ENCODE assay signal across 21 mouse cellular contexts in genomic region chrX:137687974-137688373, GRCm38 (mm10).
"Had no signal": no experiment of that assay in that cellular context is flagged by ENCODE, and none has a peak within 500 bp of the region (broad histone marks: within the 10 kb centered on the region; RNA-seq: fewer than 3 reads in every experiment).

No protein-coding gene starts in this region.

- ATAC-seq: liver, postnatal 0 days; lung, postnatal 0 days; midbrain, embryonic 16.5 days had no signal

- H3K36me3 ChIP-seq: liver, embryonic 15.5 days; lung, embryonic 15.5 days; midbrain, embryonic 10.5 days; midbrain, embryonic 12.5 days; neural tube, embryonic 13.5 days; neural tube, embryonic 15.5 days had no signal

- DNase-seq: liver, postnatal 0 days; lung, adult 2 months; lung, postnatal 14 days; lung, postnatal 36 days; midbrain, embryonic 14.5 days; retina, postnatal 1 day; right cerebral cortex, adult 18-20 months; right cerebral cortex, postnatal 25 days; right cerebral cortex, postnatal 4 days; spleen, adult 18-20 months; thymus, adult 18-20 months; thymus, postnatal 14 days; thymus, postnatal 36 days had no signal

- H3K27me3 ChIP-seq: liver, embryonic 15.5 days; lung, embryonic 15.5 days; midbrain, embryonic 12.5 days; neural tube, embryonic 13.5 days; neural tube, embryonic 15.5 days had no signal
